Mouse (Mus musculus) embryonic facial prominence, embryonic 15.5 days (tissue): Measurements from ENCODE around the gene Zfp408. TPM values are rescaled to one million over a fixed set of nuclear protein-coding genes. Genes with fewer than 3 reads are reported as not detected.

Experiments
- ATAC-seq: fragments of 200-750 bp; cut with Nextera tagmentation; 2 replicates; pipeline ENCODE4 v1.8.0; 2017; ENCODE audit warnings: low read depth, moderate TSS enrichment; ENCODE audit not compliant: insufficient number of reproducible peaks, low FRiP score, low TSS enrichment
- H3K27ac ChIP-seq: fragments of 300-500 bp; sonication (generic); replicated peaks from 2 replicates; pipeline ENCODE4 v1.5.1; 2015; ENCODE audit warnings: mild to moderate bottlenecking, inconsistent platforms
- H3K27me3 ChIP-seq: fragments of 300-500 bp; sonication (generic); 2 replicates; pipeline ENCODE4 v1.6.1; 2015; ENCODE audit warnings: inconsistent platforms
- H3K36me3 ChIP-seq: fragments of 300-500 bp; sonication (generic); 2 replicates; pipeline ENCODE4 v1.6.1; 2015; ENCODE audit warnings: mild to moderate bottlenecking, inconsistent platforms
- H3K4me1 ChIP-seq: fragments of 300-500 bp; sonication (generic); 2 replicates; pipeline ENCODE4 v1.6.1; 2015; ENCODE audit warnings: inconsistent platforms
- H3K4me2 ChIP-seq: fragments of 300-500 bp; sonication (generic); replicated peaks from 2 replicates; pipeline ENCODE4 v1.6.1; 2015; ENCODE audit warnings: mild to moderate bottlenecking, inconsistent platforms
- H3K4me3 ChIP-seq: fragments of 300-500 bp; sonication (generic); replicated peaks from 2 replicates; pipeline ENCODE4 v1.5.1; 2015; ENCODE audit warnings: mild to moderate bottlenecking, inconsistent platforms
- H3K9ac ChIP-seq: fragments of 300-500 bp; sonication (generic); 2 replicates; pipeline ENCODE4 v1.6.1; 2015; ENCODE audit warnings: inconsistent platforms
- H3K9me3 ChIP-seq: fragments of 300-500 bp; sonication (generic); replicated peaks from 2 replicates; pipeline ENCODE4 v1.6.1; 2016; ENCODE audit warnings: inconsistent platforms
- WGBS: fragments of 180-500 bp; shearing (Covaris S2); methylation state at CpG from one replicate; pipeline ENCODE4 v1.1.7; 2015; 5-methylcytosine and 5-hydroxymethylcytosine counted together
- polyA plus RNA-seq: library from polyadenylated mRNA; unstranded; fragments of >200 nt; fragmentation: Nextera tagmentation; extraction: Ambion mirVana; gene quantifications from 2 replicates; pipeline ENCODE4 v1.2.1, GENCODE M21; 2015

Zfp408 gene
- polyA plus RNA-seq, 1 experiment from 2014 or later: 13.2 TPM

- 91% methylated on average over 6 of the region's 6 CpGs for WGBS
- Histone ChIP-seq H3K27ac (no peak overlapping the region), H3K4me2 (no peak overlapping the region), H3K4me3 (no peak overlapping the region), H3K9me3 (no peaks in the 10 kb centered on the region), H3K27me3 (no peaks in the 10 kb centered on the region), H3K9ac (no peak overlapping the region), H3K4me1 (no peaks in the 10 kb centered on the region), H3K36me3 (peaks cover 90% of the 10 kb centered on the region)
- no peak for ATAC-seq
Observed at GRCm38 (mm10) chr2:91670038-91670437, 20.4 kb upstream of the Zfp408 start.

GRCm38 (mm10) chr2:91669326-91669725 is 19.7 kb upstream of the Zfp408 start:
- Histone ChIP-seq H3K9ac (no peak overlapping the region), H3K36me3 (peaks cover 90% of the 10 kb centered on the region), H3K27me3 (no peaks in the 10 kb centered on the region), H3K4me3 (no peak overlapping the region), H3K27ac (no peak overlapping the region), H3K9me3 (no peaks in the 10 kb centered on the region), H3K4me2 (no peak overlapping the region), H3K4me1 (no peaks in the 10 kb centered on the region)
- 90% methylated on average over 8 of the region's 8 CpGs for WGBS
- no peak for ATAC-seq

GRCm38 (mm10) chr2:91667747-91668146 is 18.2 kb upstream of the Zfp408 start:
- H3K9me3 ChIP-seq: no peaks in the 10 kb centered on the region
- 56% methylated on average over 2 of the region's 2 CpGs for whole genome bisulfite sequencing
- no peaks in the 10 kb centered on the region for H3K27me3 ChIP-seq
- no peak overlapping the region for H3K4me3 ChIP-seq
- no peak overlapping the region for H3K27ac ChIP-seq
- no peak overlapping the region for H3K9ac ChIP-seq
- no peak overlapping the region for H3K4me2 ChIP-seq
- no peaks in the 10 kb centered on the region for H3K4me1 ChIP-seq
- no peak for ATAC-seq
- H3K36me3 ChIP-seq: peaks cover 93% of the 10 kb centered on the region

GRCm38 (mm10) chr2:91666386-91666910 is 16.9 kb upstream of the Zfp408 start:
- no peak overlapping the region for H3K4me2 ChIP-seq
- H3K9me3 ChIP-seq: no peaks in the 10 kb centered on the region
- no peak for ATAC-seq
- H3K4me3 ChIP-seq: no peak overlapping the region
- H3K9ac ChIP-seq: no peak overlapping the region
- WGBS: 95% methylated on average over 6 of the region's 6 CpGs
- peaks cover 92% of the 10 kb centered on the region for H3K36me3 ChIP-seq
- H3K27ac ChIP-seq: no peak overlapping the region
- H3K4me1 ChIP-seq: no peaks in the 10 kb centered on the region
- no peaks in the 10 kb centered on the region for H3K27me3 ChIP-seq

- H3K36me3 ChIP-seq: peaks cover 86% of the 10 kb centered on the region
- H3K27me3 ChIP-seq: no peaks in the 10 kb centered on the region
- no peak overlapping the region for H3K9ac ChIP-seq
- ATAC-seq: no peak
- no peak overlapping the region for H3K4me3 ChIP-seq
- H3K27ac ChIP-seq: no peak overlapping the region
- no peak overlapping the region for H3K4me2 ChIP-seq
- no peaks in the 10 kb centered on the region for H3K4me1 ChIP-seq
- no peaks in the 10 kb centered on the region for H3K9me3 ChIP-seq
Observed at GRCm38 (mm10) chr2:91664780-91665179, 15.2 kb upstream of the Zfp408 start.

- no peaks in the 10 kb centered on the region for H3K4me1 ChIP-seq
- no peak for ATAC-seq
- H3K9me3 ChIP-seq: no peaks in the 10 kb centered on the region
- no peak overlapping the region for H3K27ac ChIP-seq
- H3K27me3 ChIP-seq: no peaks in the 10 kb centered on the region
- WGBS: 92% methylated on average over 6 of the region's 6 CpGs
- H3K4me2 ChIP-seq: no peak overlapping the region
- H3K4me3 ChIP-seq: no peak overlapping the region
- H3K9ac ChIP-seq: no peak overlapping the region
- peaks cover 87% of the 10 kb centered on the region for H3K36me3 ChIP-seq
Observed at GRCm38 (mm10) chr2:91660981-91661380, 11.4 kb upstream of the Zfp408 start.

- ATAC-seq: no peak
- 92% methylated on average over 8 of the region's 8 CpGs for WGBS
- H3K4me3 ChIP-seq: no peak overlapping the region
- peaks cover 92% of the 10 kb centered on the region for H3K36me3 ChIP-seq
- H3K4me1 ChIP-seq: no peaks in the 10 kb centered on the region
- no peak overlapping the region for H3K27ac ChIP-seq
- no peaks in the 10 kb centered on the region for H3K9me3 ChIP-seq
- no peaks in the 10 kb centered on the region for H3K27me3 ChIP-seq
- no peak overlapping the region for H3K4me2 ChIP-seq
- no peak overlapping the region for H3K9ac ChIP-seq
Observed at GRCm38 (mm10) chr2:91659657-91660056, 10.1 kb upstream of the Zfp408 start.

GRCm38 (mm10) chr2:91656774-91657173 is 7.2 kb upstream of the Zfp408 start:
- no peak overlapping the region for H3K4me3 ChIP-seq
- no peak overlapping the region for H3K4me2 ChIP-seq
- 69% methylated on average over 8 of the region's 8 CpGs for WGBS
- H3K36me3 ChIP-seq: peaks cover 75% of the 10 kb centered on the region
- no peak overlapping the region for H3K9ac ChIP-seq
- H3K27ac ChIP-seq: no peak overlapping the region
- peaks cover 6% of the 10 kb centered on the region; the same call in 1 of the 2 replicates for H3K4me1 ChIP-seq
- no peaks in the 10 kb centered on the region for H3K9me3 ChIP-seq
- no peak for ATAC-seq
- no peaks in the 10 kb centered on the region for H3K27me3 ChIP-seq

- Histone ChIP-seq H3K4me1 (peaks cover 14% of the 10 kb centered on the region), H3K9me3 (no peaks in the 10 kb centered on the region), H3K27ac (no peak overlapping the region), H3K36me3 (peaks cover 66% of the 10 kb centered on the region), H3K27me3 (no peaks in the 10 kb centered on the region), H3K4me3 (no peak overlapping the region), H3K4me2 (no peak overlapping the region), H3K9ac (no peak overlapping the region)
- WGBS: 50% methylated on average over 6 of the region's 6 CpGs
- no peak for ATAC-seq
Observed at GRCm38 (mm10) chr2:91655827-91656226, 6.2 kb upstream of the Zfp408 start.

- no peak overlapping the region for H3K9ac ChIP-seq
- no peak for ATAC-seq
- H3K9me3 ChIP-seq: no peaks in the 10 kb centered on the region
- no peaks in the 10 kb centered on the region for H3K27me3 ChIP-seq
- peaks cover 17% of the 10 kb centered on the region for H3K4me1 ChIP-seq
- H3K36me3 ChIP-seq: peaks cover 65% of the 10 kb centered on the region
- no peak overlapping the region for H3K4me2 ChIP-seq
- 84% methylated on average over 5 of the region's 5 CpGs for WGBS
- H3K27ac ChIP-seq: no peak overlapping the region
- H3K4me3 ChIP-seq: no peak overlapping the region
Observed at GRCm38 (mm10) chr2:91655388-91655787, 5.8 kb upstream of the Zfp408 start.

- Histone ChIP-seq H3K27ac (no peak overlapping the region), H3K9ac (no peak overlapping the region), H3K4me3 (no peak overlapping the region), H3K27me3 (no peaks in the 10 kb centered on the region), H3K36me3 (peaks cover 47% of the 10 kb centered on the region), H3K4me2 (no peak overlapping the region), H3K9me3 (no peaks in the 10 kb centered on the region), H3K4me1 (peaks cover 28% of the 10 kb centered on the region)
- ATAC-seq: no peak
- 67% methylated on average over 6 of the region's 6 CpGs for WGBS
Observed at GRCm38 (mm10) chr2:91652863-91653262, 3.3 kb upstream of the Zfp408 start.

GRCm38 (mm10) chr2:91651458-91652258 is 2.1 kb upstream of the Zfp408 start:
- Histone ChIP-seq H3K9me3 (no peaks in the 10 kb centered on the region), H3K27me3 (no peaks in the 10 kb centered on the region), H3K36me3 (peaks cover 47% of the 10 kb centered on the region), H3K9ac (no peak overlapping the region), H3K4me1 (peaks cover 28% of the 10 kb centered on the region), H3K27ac (no peak overlapping the region), H3K4me3 (no peak overlapping the region), H3K4me2 (no peak overlapping the region)
- 85% methylated on average over 14 of the region's 14 CpGs for WGBS
- ATAC-seq: no peak
